Mouse (Mus musculus): ENCODE data around the gene Nynrin.

DNA sequence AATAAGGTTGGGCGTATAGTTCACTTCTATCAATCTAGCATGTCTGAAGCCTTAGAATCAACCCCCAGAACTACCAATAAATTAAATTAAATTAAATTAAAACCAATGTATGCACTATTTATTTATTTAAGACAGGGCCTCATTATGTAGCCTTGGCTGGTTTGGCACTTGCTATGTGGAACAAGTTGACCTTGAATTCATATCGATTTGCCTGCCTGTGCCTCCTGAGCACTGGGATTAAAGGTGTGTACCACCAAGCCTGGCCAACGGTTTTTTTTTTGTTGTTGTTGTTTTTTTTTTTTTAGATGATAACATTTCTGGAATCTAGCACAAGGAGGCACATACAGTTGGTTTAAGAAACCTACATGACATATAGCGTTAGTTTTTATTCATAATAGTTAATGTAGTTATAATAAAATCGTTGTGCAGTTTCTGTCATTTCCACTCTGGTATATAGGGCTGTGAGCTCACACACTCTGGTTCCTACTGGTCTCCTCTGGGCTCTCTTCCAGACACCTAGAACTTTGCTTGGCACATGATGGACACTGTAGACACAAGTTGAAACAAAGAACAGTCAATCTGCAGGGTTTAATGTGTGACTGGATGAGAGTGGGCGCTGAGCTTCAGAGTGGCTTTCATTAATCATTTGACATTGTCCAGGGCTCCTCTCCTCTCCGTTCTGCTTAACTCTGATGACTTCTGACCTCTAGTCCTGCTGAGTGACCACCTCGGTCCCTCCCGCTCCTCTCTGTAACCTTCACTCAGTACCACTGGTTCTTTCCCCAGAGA is 8.1 kb upstream of the Nynrin start:
- TF ChIP-seq CTCF (IDR thresholded peaks at IDR 0.05; ENCODE audit: control insufficient read depth, insufficient read depth, insufficient read length) (no peak), USF1 (IDR thresholded peaks at IDR 0.05; ENCODE audit: low read depth) (no peak), CEBPB (IDR thresholded peaks at IDR 0.05; ENCODE audit: low read depth) (no peak), MAX (IDR thresholded peaks at IDR 0.05) (no peak), FOSL1 (IDR thresholded peaks at IDR 0.05; ENCODE audit: insufficient read depth, low read length, poor library complexity, severe bottlenecking) (no peak)
